Mouse (Mus musculus) midbrain, embryonic 11.5 days (tissue): Measurements from ENCODE around the gene Rnft2. TPM values are rescaled to one million over a fixed set of nuclear protein-coding genes. Genes with fewer than 3 reads are reported as not detected.
A peak's percentile ranks its signal among the peaks of the same experiment; 100 is the strongest.

Source experiments
- ATAC-seq: fragments of 200-750 bp; cut with Nextera tagmentation; 2 replicates; pipeline ENCODE4 v1.8.0; 2017; ENCODE audit warnings: moderate TSS enrichment, moderate library complexity; ENCODE audit not compliant: low FRiP score
- DNase-seq: peaks from one replicate; pipeline ENCODE4 v3.0.0; 2015; ENCODE audit warnings: low spot score; ENCODE audit errors: missing footprints
- H3K27ac ChIP-seq: fragments of 300-500 bp; sonication (generic); 2 replicates; pipeline ENCODE4 v1.5.1; 2014; ENCODE audit warnings: low read depth, low read length
- H3K27me3 ChIP-seq: fragments of 300-500 bp; sonication (generic); 2 replicates; pipeline ENCODE4 v1.6.1; 2014; ENCODE audit warnings: mild to moderate bottlenecking, low read length, moderate library complexity, mixed read lengths; ENCODE audit not compliant: control insufficient read depth, insufficient read depth
- H3K36me3 ChIP-seq: fragments of 300-500 bp; sonication (generic); 2 replicates; pipeline ENCODE4 v1.6.1; 2014; ENCODE audit warnings: mild to moderate bottlenecking, low read length, moderate library complexity, mixed read lengths; ENCODE audit not compliant: control insufficient read depth, insufficient read depth
- H3K4me1 ChIP-seq: fragments of 300-500 bp; sonication (generic); 2 replicates; pipeline ENCODE4 v1.6.1; 2014; ENCODE audit warnings: low read length; ENCODE audit not compliant: control insufficient read depth, insufficient read depth
- H3K4me2 ChIP-seq: fragments of 300-500 bp; sonication (generic); 2 replicates; pipeline ENCODE4 v1.6.1; 2014; ENCODE audit warnings: mild to moderate bottlenecking, moderate library complexity
- H3K4me3 ChIP-seq: fragments of 300-500 bp; sonication (generic); 2 replicates; pipeline ENCODE4 v1.5.1; 2014; ENCODE audit warnings: low read depth, low read length
- H3K9ac ChIP-seq: fragments of 300-500 bp; sonication (generic); 2 replicates; pipeline ENCODE4 v1.6.1; 2014; ENCODE audit warnings: low read length
- H3K9me3 ChIP-seq: fragments of 300-500 bp; sonication (generic); 2 replicates; pipeline ENCODE4 v1.6.1; 2016; ENCODE audit warnings: low read length; ENCODE audit not compliant: control insufficient read depth
- WGBS: fragments of 180-500 bp; shearing (Covaris S2); extraction: QIAGEN DNeasy Blood & Tissue Kit; methylation state at CpG from one replicate; pipeline ENCODE4 v1.1.7; 2014; 5-methylcytosine and 5-hydroxymethylcytosine counted together
- polyA plus RNA-seq: library from polyadenylated mRNA; unstranded; fragments of >200 nt; fragmentation: Nextera tagmentation; extraction: Ambion mirVana; gene quantifications from 2 replicates; pipeline ENCODE4 v1.2.1, GENCODE M21; 2014

Rnft2 gene
- polyA plus RNA-seq = 4.3 and 5.8 TPM in 2 replicates

DNA sequence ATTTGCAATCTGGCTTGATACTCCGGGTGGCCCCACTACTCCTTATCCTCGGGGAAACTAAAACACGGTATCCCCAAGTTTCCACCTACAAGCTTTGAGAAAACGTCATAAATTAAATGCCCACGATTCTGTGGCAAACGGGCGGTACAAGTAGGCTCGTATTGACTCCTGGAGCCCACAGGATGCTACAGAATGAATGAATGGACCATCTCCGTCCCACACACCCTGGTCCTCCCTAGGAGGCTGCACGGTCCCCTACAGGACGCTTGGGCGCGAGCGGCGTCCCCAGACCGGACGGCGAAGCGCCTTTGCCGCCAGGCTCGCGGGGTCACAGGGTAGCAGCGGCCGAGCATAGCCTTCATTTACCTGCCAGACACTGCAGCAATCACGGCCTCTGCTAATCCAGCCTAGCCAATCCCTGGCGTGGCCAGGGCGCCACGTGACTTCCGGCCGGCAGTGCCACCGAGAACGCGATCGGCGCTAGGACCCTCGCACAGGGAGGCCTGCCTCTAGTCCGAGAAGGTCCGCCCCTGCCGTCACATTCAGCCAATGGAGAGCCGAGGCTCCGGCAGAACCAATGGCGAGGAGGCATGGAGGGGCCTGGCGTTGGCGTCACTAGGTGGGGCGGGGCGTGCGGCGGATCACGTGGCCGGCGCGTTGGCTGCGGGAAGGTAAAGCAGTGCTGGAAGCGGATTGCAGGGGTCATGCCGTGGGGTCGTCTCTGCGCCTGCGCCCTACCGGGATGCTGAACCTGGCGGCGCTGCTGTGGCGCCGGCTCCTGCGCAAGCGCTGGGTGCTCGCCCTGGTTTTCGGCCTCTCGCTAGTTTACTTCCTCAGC is at the start of gene Rnft2, which contains the start of gene 2410131K14Rik:
Rnft2 (minus strand) TSS at position 511 of the 838 bp plus-strand sequence.
2410131K14Rik (plus strand) TSS at position 622 of the 838 bp plus-strand sequence.
- WGBS = under 1% methylated on average over 68 of the region's 68 CpGs
- DNase-seq = peak; percentile 100

DNA sequence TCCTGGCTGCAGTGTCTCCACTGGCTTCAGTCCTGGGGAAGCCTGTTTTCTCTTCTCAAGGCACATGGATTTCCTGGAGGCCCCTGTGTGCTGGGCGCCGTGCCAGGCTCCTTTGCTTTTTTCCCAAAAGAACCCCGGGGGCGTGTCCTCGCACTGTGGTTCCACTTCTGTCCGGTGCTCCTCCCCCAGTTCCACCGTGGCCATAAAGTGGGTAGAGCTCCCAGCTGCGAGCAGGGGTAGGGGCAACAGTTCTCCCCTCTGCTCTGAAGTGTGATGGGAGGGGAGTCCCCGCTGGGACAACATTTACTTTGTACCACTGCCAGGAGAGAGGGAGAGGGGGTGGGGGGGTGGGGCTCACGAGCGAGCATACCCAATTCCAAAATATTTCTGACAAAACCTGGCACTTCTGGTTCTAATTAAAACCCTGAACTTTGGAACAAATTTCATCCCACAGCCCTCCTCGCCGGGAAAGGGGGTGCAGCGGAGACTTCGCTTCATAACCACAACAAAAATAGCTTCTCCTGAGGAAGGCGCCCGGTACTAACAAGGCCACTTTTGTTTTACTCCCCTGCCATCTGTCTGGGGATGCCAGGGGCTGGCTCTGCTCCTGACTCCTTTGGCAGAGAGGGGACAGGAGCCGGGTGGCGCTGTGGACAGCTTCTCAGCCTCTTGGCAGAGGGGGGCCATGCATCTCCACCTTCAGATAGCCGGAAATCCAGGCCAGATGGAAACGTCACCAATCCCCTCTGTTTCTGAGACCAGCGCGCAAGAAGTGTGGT is 49.4 kb upstream of the Rnft2 start:
- no peak for ATAC-seq
- no peaks in the 10 kb centered on the region for H3K27me3 ChIP-seq
- no peak overlapping the region for H3K4me3 ChIP-seq
- DNase-seq = no peak
- H3K4me2 ChIP-seq = no peak overlapping the region
- H3K4me1 ChIP-seq = no peaks in the 10 kb centered on the region; the same call in 1 of the 2 replicates
- no peak overlapping the region for H3K27ac ChIP-seq
- H3K9ac ChIP-seq = no peak overlapping the region
- no peaks in the 10 kb centered on the region for H3K36me3 ChIP-seq
- WGBS = 55% methylated on average over 23 of the region's 23 CpGs
- H3K9me3 ChIP-seq = no peaks in the 10 kb centered on the region

More for the DNA sequence above, at the start of gene Rnft2, which contains the start of gene 2410131K14Rik:
- Histone ChIP-seq H3K27me3 (no peaks in the 10 kb centered on the region), H3K9me3 (no peaks in the 10 kb centered on the region), H3K4me3 (peak within 1 kb of the TSS; percentile 71), H3K9ac (peak within 1 kb of the TSS; percentile 82), H3K27ac (peak within 1 kb of the TSS; percentile 54), H3K36me3 (no peaks in the 10 kb centered on the region), H3K4me1 (peaks cover 13% of the 10 kb centered on the region), H3K4me2 (peak within 1 kb of the TSS; percentile 45)
- peak; percentile 99 for ATAC-seq

- no peak for ATAC-seq
Measured at GRCm38 (mm10) chr5:118292476-118292875, 47.6 kb upstream of the Rnft2 start.

GRCm38 (mm10) chr5:118291453-118291852 is 46.5 kb upstream of the Rnft2 start:
- no peak for DNase-seq
- Histone ChIP-seq H3K4me1 (no peaks in the 10 kb centered on the region), H3K9ac (no peak overlapping the region), H3K4me3 (no peak overlapping the region), H3K4me2 (no peak overlapping the region), H3K36me3 (no peaks in the 10 kb centered on the region), H3K9me3 (no peaks in the 10 kb centered on the region), H3K27ac (no peak overlapping the region), H3K27me3 (no peaks in the 10 kb centered on the region)
- ATAC-seq = no peak
- WGBS = 94% methylated on average over 4 of the region's 4 CpGs

More at GRCm38 (mm10) chr5:118292476-118292875, 47.6 kb upstream of the Rnft2 start:
- Histone ChIP-seq H3K36me3 (no peaks in the 10 kb centered on the region), H3K4me1 (no peaks in the 10 kb centered on the region; the same call in 1 of the 2 replicates), H3K9ac (no peak overlapping the region), H3K27ac (no peak overlapping the region), H3K4me3 (no peak overlapping the region), H3K4me2 (no peak overlapping the region), H3K27me3 (no peaks in the 10 kb centered on the region), H3K9me3 (no peaks in the 10 kb centered on the region)
- DNase-seq = no peak
- 78% methylated on average over 4 of the region's 4 CpGs for WGBS

DNA sequence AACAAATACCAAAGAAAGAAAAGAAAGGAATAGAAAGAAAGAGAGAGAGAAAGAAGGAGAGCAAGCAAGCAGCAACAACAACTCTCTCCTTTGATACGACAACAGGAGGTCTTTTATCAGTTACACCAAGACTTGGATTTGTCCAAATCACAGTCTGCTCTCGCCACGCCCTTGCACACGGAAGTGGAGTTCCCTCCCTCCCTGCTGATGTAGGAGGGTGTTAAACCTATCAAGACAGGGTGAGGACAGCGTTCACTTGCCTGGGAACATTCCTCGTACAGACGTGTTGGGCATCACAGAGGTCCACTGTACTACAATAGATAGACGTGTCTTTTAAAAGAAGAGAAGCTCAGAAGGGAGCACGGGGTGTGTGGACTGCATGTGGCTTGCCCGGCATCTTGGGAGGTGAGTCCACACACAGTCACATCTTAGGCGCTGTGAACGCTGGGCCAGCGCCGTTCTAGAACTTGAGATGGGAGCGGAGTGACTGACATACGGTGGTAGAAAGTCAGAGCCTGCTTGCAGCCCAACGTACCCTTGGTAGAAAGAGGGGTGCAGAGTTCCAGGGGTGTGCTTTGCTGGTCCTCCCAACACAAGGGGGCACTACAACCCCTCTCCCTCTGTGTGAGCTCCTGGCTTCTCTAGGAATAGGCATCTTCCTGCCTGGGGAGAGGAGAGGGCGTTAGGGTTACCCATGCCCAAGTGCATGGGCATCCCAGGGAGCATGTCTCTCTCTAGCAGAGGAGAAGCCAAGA is 33.0 kb upstream of the Rnft2 start:
- Histone ChIP-seq H3K27ac (no peak overlapping the region), H3K4me2 (no peak overlapping the region), H3K36me3 (no peaks in the 10 kb centered on the region), H3K9ac (no peak overlapping the region), H3K4me1 (peaks cover 13% of the 10 kb centered on the region), H3K4me3 (no peak overlapping the region), H3K9me3 (no peaks in the 10 kb centered on the region), H3K27me3 (no peaks in the 10 kb centered on the region)
- DNase-seq = no peak
- 90% methylated on average over 18 of the region's 18 CpGs for WGBS
- ATAC-seq = no peak

DNA sequence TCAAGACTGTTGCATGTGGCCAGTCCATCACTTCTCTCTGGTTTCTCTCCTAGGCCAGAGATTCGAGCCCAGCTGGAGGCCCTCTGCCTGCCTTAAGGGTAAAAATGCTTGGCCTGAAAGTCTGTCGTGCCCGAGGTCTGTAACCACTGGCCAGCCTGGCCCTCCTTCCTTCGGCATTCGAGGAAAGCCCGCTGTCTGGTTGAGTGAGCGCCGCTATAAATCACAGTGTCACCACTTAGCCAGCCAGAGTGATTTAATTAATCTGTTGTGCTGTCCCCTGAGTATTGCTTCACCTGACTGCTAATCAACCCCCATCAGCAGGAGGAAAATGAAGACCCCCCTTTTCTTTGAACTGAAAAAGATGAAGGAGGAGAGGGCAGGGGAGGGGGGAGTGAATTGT is 31.8 kb upstream of the Rnft2 start:
- 37% methylated on average over 8 of the region's 8 CpGs for WGBS
- no peak overlapping the region for H3K4me2 ChIP-seq
- no peaks in the 10 kb centered on the region for H3K9me3 ChIP-seq
- ATAC-seq (no peak), DNase-seq (no peak)
- H3K36me3 ChIP-seq = no peaks in the 10 kb centered on the region
- H3K4me3 ChIP-seq = no peak overlapping the region
- peaks cover 13% of the 10 kb centered on the region for H3K4me1 ChIP-seq
- no peak overlapping the region for H3K9ac ChIP-seq
- no peak overlapping the region for H3K27ac ChIP-seq
- H3K27me3 ChIP-seq = no peaks in the 10 kb centered on the region; the same call in 1 of the 2 replicates

DNA sequence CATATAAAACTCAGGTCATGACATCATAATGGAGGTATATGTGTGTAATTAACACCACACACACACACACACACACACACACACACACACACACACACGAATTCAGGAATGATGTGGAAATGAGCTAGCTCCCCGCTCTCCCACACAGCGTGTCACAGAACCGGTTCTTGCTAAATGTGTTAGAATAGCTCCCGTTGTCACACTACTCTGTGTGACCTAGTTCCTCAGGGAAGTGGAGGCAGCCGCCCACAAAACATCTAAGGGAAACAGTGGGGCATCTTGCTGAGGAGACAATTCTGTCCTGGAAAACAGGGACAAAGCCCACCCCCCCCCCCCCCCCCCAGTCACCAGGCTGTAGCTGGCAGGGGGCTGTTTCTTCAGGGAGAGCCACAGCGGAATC is 31.4 kb upstream of the Rnft2 start:
- WGBS = 63% methylated on average over 7 of the region's 7 CpGs
- H3K4me3 ChIP-seq = no peak overlapping the region
- H3K36me3 ChIP-seq = no peaks in the 10 kb centered on the region
- no peak for DNase-seq
- no peak overlapping the region for H3K4me2 ChIP-seq
- no peak for ATAC-seq
- H3K9ac ChIP-seq = no peak overlapping the region
- H3K4me1 ChIP-seq = peaks cover 13% of the 10 kb centered on the region
- no peaks in the 10 kb centered on the region for H3K9me3 ChIP-seq
- H3K27ac ChIP-seq = no peak overlapping the region
- H3K27me3 ChIP-seq = no peaks in the 10 kb centered on the region; the same call in 1 of the 2 replicates

DNA sequence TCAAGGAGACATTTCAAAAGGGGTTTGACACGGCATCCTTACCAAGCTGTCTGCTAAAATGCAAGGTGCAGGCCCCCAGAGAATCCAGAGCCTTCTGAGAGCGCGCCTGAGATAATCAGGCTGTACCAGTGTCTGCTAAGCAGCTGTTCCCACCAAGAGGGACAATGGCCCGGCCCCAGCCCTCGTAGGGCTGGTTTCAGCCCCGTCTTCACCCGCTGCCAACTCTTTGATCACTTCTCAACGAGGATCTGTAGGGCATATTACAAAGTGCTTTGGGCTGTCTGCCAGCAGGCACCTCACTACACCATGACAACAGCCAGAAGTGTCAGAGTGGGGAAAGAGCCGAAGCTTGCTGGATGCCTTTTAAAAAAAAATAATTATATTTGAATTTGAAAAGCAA is 29.6 kb upstream of the Rnft2 start:
- H3K9me3 ChIP-seq = no peaks in the 10 kb centered on the region
- H3K9ac ChIP-seq = no peak overlapping the region
- peaks cover 2% of the 10 kb centered on the region for H3K27me3 ChIP-seq
- WGBS = 25% methylated on average over 9 of the region's 9 CpGs
- H3K4me3 ChIP-seq = no peak overlapping the region
- no peak overlapping the region for H3K4me2 ChIP-seq
- ATAC-seq (no peak), DNase-seq (no peak)
- no peaks in the 10 kb centered on the region for H3K36me3 ChIP-seq
- no peak overlapping the region for H3K27ac ChIP-seq
- peaks cover 13% of the 10 kb centered on the region for H3K4me1 ChIP-seq
